21 mouse cellular contexts compared by ENCODE assay signal in the genomic region with DNA sequence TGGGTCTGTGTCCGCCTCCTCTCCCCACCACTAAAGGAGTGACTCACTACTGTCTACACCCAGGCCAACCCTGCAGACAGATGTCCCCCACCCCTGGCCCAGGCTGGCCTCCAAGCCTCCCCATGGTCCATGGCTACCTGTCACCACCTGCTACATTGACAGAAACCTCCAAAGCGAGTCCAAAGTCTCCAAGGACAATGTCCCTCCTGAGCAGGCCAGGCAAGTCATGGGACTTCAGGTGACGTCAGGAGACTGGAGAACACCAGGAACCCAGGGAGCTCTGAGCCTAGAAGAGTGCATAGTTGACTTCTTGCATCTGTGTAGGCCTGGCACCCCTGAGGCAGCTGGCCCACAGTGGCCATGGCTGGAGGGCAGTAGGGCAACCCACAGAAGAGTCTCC. TPM values are rescaled to one million over a fixed set of nuclear protein-coding genes. Genes with fewer than 3 reads are reported as not detected.
A peak's percentile ranks its signal among the peaks of the same experiment; 100 is the strongest.
DNase-seq lines count a peak whose midpoint lies in the region; ATAC-seq and TF ChIP-seq lines count a peak whose summit lies in the region.
"Had no signal": no experiment of that assay in that cellular context is flagged by ENCODE, and none has a peak within 500 bp of the region (broad histone marks: within the 10 kb centered on the region; RNA-seq: fewer than 3 reads in every experiment).

No protein-coding gene starts in this region.

- peaks cover 8% of the 10 kb centered on the region; the same call in 1 of the 2 replicates for H3K4me1 ChIP-seq in lung, embryonic 15.5 days
- no peaks in the 10 kb centered on the region for H3K4me1 ChIP-seq in lung, postnatal 0 days (ENCODE audit: insufficient read depth, low read depth, low read length)
- 0 out of 2 replicates have a peak, but pooled peaks cover 3% of the 10 kb centered on the region for H3K4me1 ChIP-seq in limb, embryonic 10.5 days
- H3K4me1 ChIP-seq: forebrain, embryonic 13.5 days; liver, embryonic 15.5 days; midbrain, embryonic 13.5 days had no signal

- H3K27ac ChIP-seq in lung, embryonic 15.5 days = peak overlapping the region; percentile 21; the same call in 1 of the 2 replicates
- H3K27ac ChIP-seq in lung, postnatal 0 days (ENCODE audit: low read length) = no peak overlapping the region
- 0 out of 2 replicates have a peak overlapping the region, but pooled peaks have one; percentile 7 for H3K27ac ChIP-seq in limb, embryonic 10.5 days
- H3K27ac ChIP-seq: forebrain, embryonic 13.5 days; gastrocnemius, adult 2 months; hindbrain, embryonic 14.5 days; left cerebral cortex, adult 2 months; liver, embryonic 15.5 days; midbrain, embryonic 13.5 days had no signal

- no peak overlapping the region for H3K4me3 ChIP-seq in lung, embryonic 15.5 days
- H3K4me3 ChIP-seq in lung, postnatal 0 days (ENCODE audit: low read depth, low read length) = no peak overlapping the region
- no peak overlapping the region for H3K4me3 ChIP-seq in limb, embryonic 10.5 days
- H3K4me3 ChIP-seq: forebrain, embryonic 13.5 days; gastrocnemius, adult 2 months; left cerebral cortex, adult 2 months; liver, embryonic 15.5 days; megakaryocyte, embryonic 14.5 days; midbrain, embryonic 13.5 days had no signal

- H3K4me2 ChIP-seq in lung, embryonic 15.5 days = no peak overlapping the region
- H3K4me2 ChIP-seq in lung, postnatal 0 days (replicated peaks; ENCODE audit: low read depth, low read length) = no peak overlapping the region
- H3K4me2 ChIP-seq: forebrain, embryonic 13.5 days; hindbrain, embryonic 14.5 days; liver, embryonic 15.5 days; midbrain, embryonic 13.5 days had no signal

- no peak overlapping the region for H3K9ac ChIP-seq in lung, embryonic 15.5 days
- no peak overlapping the region for H3K9ac ChIP-seq in lung, postnatal 0 days (replicated peaks; ENCODE audit: low read depth)
- H3K9ac ChIP-seq: forebrain, embryonic 13.5 days; hindbrain, embryonic 14.5 days; liver, embryonic 15.5 days; midbrain, embryonic 13.5 days had no signal

- H3K9me3 ChIP-seq in lung, embryonic 15.5 days = no peaks in the 10 kb centered on the region
- no peaks in the 10 kb centered on the region for H3K9me3 ChIP-seq in lung, postnatal 0 days (ENCODE audit: low read length)
- no peaks in the 10 kb centered on the region for H3K9me3 ChIP-seq in limb, embryonic 10.5 days (replicated peaks)
- H3K9me3 ChIP-seq: forebrain, embryonic 13.5 days; liver, embryonic 15.5 days had no signal

- DNase-seq in kidney, adult 9 months = peak; percentile 56
- DNase-seq in kidney, postnatal 4 days = no peak
- DNase-seq in lung, postnatal 0 days (ENCODE audit: low spot score) = no peak
- DNase-seq in limb, embryonic 10.5 days (ENCODE audit: low spot score) = no peak
- DNase-seq in ovary, adult 18-20 months (ENCODE audit: low spot score) = no peak
- DNase-seq in cerebellum, postnatal 10 days = no peak
- DNase-seq: adrenal gland, postnatal 25 days; cerebellum, adult 8-10 months; gastrocnemius, adult 2 months; heart, postnatal 36 days; left cerebral cortex, postnatal 4 days; thymus, adult 18-20 months; thymus, postnatal 4 days had no signal

- H3K27me3 ChIP-seq in lung, embryonic 15.5 days = no peaks in the 10 kb centered on the region
- no peaks in the 10 kb centered on the region for H3K27me3 ChIP-seq in lung, postnatal 0 days (replicated peaks; ENCODE audit: insufficient read depth, low read length)
- no peaks in the 10 kb centered on the region for H3K27me3 ChIP-seq in limb, embryonic 10.5 days (ENCODE audit: low read depth, poor library complexity, severe bottlenecking)
- H3K27me3 ChIP-seq: forebrain, embryonic 13.5 days; liver, embryonic 15.5 days; midbrain, embryonic 13.5 days had no signal

- no peaks in the 10 kb centered on the region for H3K36me3 ChIP-seq in lung, embryonic 15.5 days
- H3K36me3 ChIP-seq in lung, postnatal 0 days (ENCODE audit: insufficient read depth, low read length) = no peaks in the 10 kb centered on the region
- H3K36me3 ChIP-seq in limb, embryonic 10.5 days = no peaks in the 10 kb centered on the region
- H3K36me3 ChIP-seq: liver, embryonic 15.5 days; midbrain, embryonic 13.5 days had no signal

- no peak for ATAC-seq in lung, embryonic 15.5 days (ENCODE audit: borderline replicate concordance, extremely low read depth, low FRiP score, low TSS enrichment)
- no peak for ATAC-seq in lung, postnatal 0 days
- ATAC-seq: forebrain, embryonic 13.5 days; inflammation-experienced regulatory T-cells, adult 6 months; midbrain, embryonic 13.5 days had no signal

- no peak for TF ChIP-seq CTCF in lung, postnatal 0 days (IDR thresholded peaks at IDR 0.05)

- TF ChIP-seq EP300 in lung, postnatal 0 days (IDR thresholded peaks at IDR 0.05) = no peak

- WGBS in lung, embryonic 15.5 days = 89% methylated on average over 3 of the region's 3 CpGs
- 89% methylated on average over 3 of the region's 3 CpGs for WGBS in lung, postnatal 0 days
- WGBS in limb, embryonic 10.5 days = 93% methylated on average over 3 of the region's 3 CpGs

RNA-seq across cellular contexts. Expression of a gene that starts 45.3 kb away (rescaled TPM):
- polyA plus RNA-seq in lung, embryonic 15.5 days (2015; fragmentation: Nextera tagmentation; extraction: Ambion mirVana) = 5.1 and 6.2 TPM in 2 replicates
- polyA plus RNA-seq in lung, postnatal 0 days (2015; fragmentation: Nextera tagmentation; extraction: Ambion mirVana) = 21.4 and 31.9 TPM in 2 replicates
- polyA plus RNA-seq in limb, embryonic 10.5 days (2016; fragmentation: Nextera tagmentation; extraction: Ambion mirVana) = 2.0 and 3.1 TPM in 2 replicates
- polyA plus RNA-seq: inflammation-experienced regulatory T-cells, adult 6 months had no signal
